Mouse (Mus musculus): ENCODE data around the gene Mybpc2. TPM values are rescaled to one million over a fixed set of nuclear protein-coding genes. Genes with fewer than 3 reads are reported as not detected.

The Mybpc2 gene
- total and polyA plus RNA-seq, 3 experiments = 2.0 to 8.3 (median 5.0) TPM

GRCm38 (mm10) chr7:44462218-44463055 is 62.0 kb downstream of the Mybpc2 start:
- H3K79me2 ChIP-seq (replicated peaks; ENCODE audit: control insufficient read depth, extremely low read depth, insufficient read depth, poor library complexity, severe bottlenecking) = no peaks in the 10 kb centered on the region
- dilution Hi-C loops (cut with MboI; ENCODE audit: extremely low pct_ligation_motif_present, extremely low pct_unique_long_range_greater_than_20kb, low sequenced_read_pairs) = no loop called here
- peaks cover 17% of the 10 kb centered on the region for H3K9me3 ChIP-seq (replicated peaks; ENCODE audit: low read length)
- H3K27me3 ChIP-seq (replicated peaks) = peaks cover 83% of the 10 kb centered on the region
- DNase-seq (ENCODE audit: extremely low read depth) = peak; percentile 24
- H3K4me1 ChIP-seq (ENCODE audit: control insufficient read depth in 1 of 2, insufficient read depth in 2 of 2) = peaks cover 4 to 7% of the 10 kb centered on the region in 2 experiments; a peak in 3 of 4 replicates
- in situ Hi-C loops (cut with MboI; ENCODE audit: low pct_ligation_motif_present, low pct_unique_long_range_greater_than_20kb, low sequenced_read_pairs) = no loop called here
- H3K9ac ChIP-seq (ENCODE audit: insufficient read depth, low read depth) = no peak overlapping the region
- TF ChIP-seq RCOR1 (conservative IDR thresholded peaks at IDR 0.05; ENCODE audit: low read depth, low read length) (no peak), PAX5 (IDR thresholded peaks at IDR 0.05; ENCODE audit: low read length) (no peak), BHLHE40 (IDR thresholded peaks at IDR 0.05; ENCODE audit: low read depth, low read length) (no peak), HCFC1 (IDR thresholded peaks at IDR 0.05; ENCODE audit: low read depth, low read length) (no peak), MEF2A (IDR thresholded peaks at IDR 0.05; ENCODE audit: borderline replicate concordance, low read depth, low read length) (no peak), ZC3H11A (IDR thresholded peaks at IDR 0.05; ENCODE audit: low read depth, low read length) (no peak), MAFK (IDR thresholded peaks at IDR 0.05; ENCODE audit: insufficient replicate concordance, low read length) (no peak), ZNF384 (IDR thresholded peaks at IDR 0.05; ENCODE audit: low read depth, low read length) (no peak), CTCF (conservative IDR thresholded peaks at IDR 0.05 in 1 of 2, IDR thresholded peaks at IDR 0.05 in 1 of 2; ENCODE audit: low read depth in 2 of 2, low read length in 2 of 2) (no peak), UBTF (IDR thresholded peaks at IDR 0.05; ENCODE audit: low read depth, low read length) (no peak), POLR2AphosphoS2 (IDR thresholded peaks at IDR 0.05; ENCODE audit: low read depth, low read length) (no peak), SIN3A (IDR thresholded peaks at IDR 0.05; ENCODE audit: low read length) (no peak), USF1 (IDR thresholded peaks at IDR 0.05; ENCODE audit: low read depth, low read length) (no peak), ZKSCAN1 (IDR thresholded peaks at IDR 0.05; ENCODE audit: borderline replicate concordance, low read depth, low read length) (no peak), ETS1 (conservative IDR thresholded peaks at IDR 0.05; ENCODE audit: low read depth, low read length) (no peak), POLR2A (IDR thresholded peaks at IDR 0.05; ENCODE audit: low read depth, low read length) (no peak), MAX (IDR thresholded peaks at IDR 0.05; ENCODE audit: low read length) (no peak)
- no peak overlapping the region for H3K27ac ChIP-seq (ENCODE audit: insufficient read depth, low read depth)
- H3K4me3 ChIP-seq (replicated peaks in 1 of 3; ENCODE audit: low read depth in 2 of 3, low read length in 2 of 3, poor library complexity in 1 of 3) = no peak overlapping the region
- no peak overlapping the region for H3K4me2 ChIP-seq (ENCODE audit: insufficient read depth, low read depth, poor library complexity, severe bottlenecking)
- no peaks in the 10 kb centered on the region for H3K36me3 ChIP-seq (replicated peaks in 1 of 2; ENCODE audit: control insufficient read depth in 1 of 2, insufficient read depth in 1 of 2, low read length in 1 of 2)

GRCm38 (mm10) chr7:44461503-44462217 is 62.8 kb downstream of the Mybpc2 start:
- Histone ChIP-seq H3K27me3 (replicated peaks) (peaks cover 91% of the 10 kb centered on the region), H3K4me3 (replicated peaks in 1 of 3; ENCODE audit: low read depth in 2 of 3, low read length in 2 of 3, poor library complexity in 1 of 3) (no peak overlapping the region), H3K79me2 (replicated peaks; ENCODE audit: control insufficient read depth, extremely low read depth, insufficient read depth, poor library complexity, severe bottlenecking) (no peaks in the 10 kb centered on the region), H3K36me3 (replicated peaks in 1 of 2; ENCODE audit: control insufficient read depth in 1 of 2, insufficient read depth in 1 of 2, low read length in 1 of 2) (no peaks in the 10 kb centered on the region), H3K4me1 (ENCODE audit: control insufficient read depth in 1 of 2, insufficient read depth in 2 of 2) (no peaks in the 10 kb centered on the region), H3K4me2 (ENCODE audit: insufficient read depth, low read depth, poor library complexity, severe bottlenecking) (no peak overlapping the region), H3K9me3 (replicated peaks; ENCODE audit: low read length) (peaks cover 17% of the 10 kb centered on the region), H3K27ac (ENCODE audit: insufficient read depth, low read depth) (no peak overlapping the region), H3K9ac (ENCODE audit: insufficient read depth, low read depth) (no peak overlapping the region)
- TF ChIP-seq MXI1 (IDR thresholded peaks at IDR 0.05; ENCODE audit: low read depth, low read length) (no peak), ZNF384 (IDR thresholded peaks at IDR 0.05; ENCODE audit: low read depth, low read length) (no peak), EP300 (IDR thresholded peaks at IDR 0.05; ENCODE audit: low read length) (no peak), TCF12 (IDR thresholded peaks at IDR 0.05; ENCODE audit: low read depth, low read length) (no peak), USF1 (IDR thresholded peaks at IDR 0.05; ENCODE audit: low read depth, low read length) (no peak), BHLHE40 (IDR thresholded peaks at IDR 0.05; ENCODE audit: low read depth, low read length) (no peak), ZMIZ1 (IDR thresholded peaks at IDR 0.05; ENCODE audit: low read depth, low read length) (no peak), NELFE (IDR thresholded peaks at IDR 0.05; ENCODE audit: low read depth, low read length) (no peak), IRF4 (IDR thresholded peaks at IDR 0.05; ENCODE audit: low read depth, low read length) (no peak), ZC3H11A (IDR thresholded peaks at IDR 0.05; ENCODE audit: low read depth, low read length) (no peak), E2F4 (IDR thresholded peaks at IDR 0.05; ENCODE audit: insufficient replicate concordance, low read depth, low read length) (no peak), ETS1 (conservative IDR thresholded peaks at IDR 0.05; ENCODE audit: low read depth, low read length) (no peak), JUND (conservative IDR thresholded peaks at IDR 0.05; ENCODE audit: low read depth, low read length) (no peak), NRF1 (IDR thresholded peaks at IDR 0.05; ENCODE audit: low read depth, low read length) (no peak), TBP (conservative IDR thresholded peaks at IDR 0.05; ENCODE audit: low read depth, low read length) (no peak), PAX5 (IDR thresholded peaks at IDR 0.05; ENCODE audit: low read length) (no peak), CHD2 (IDR thresholded peaks at IDR 0.05; ENCODE audit: low read length) (no peak), RCOR1 (conservative IDR thresholded peaks at IDR 0.05; ENCODE audit: low read depth, low read length) (no peak), UBTF (IDR thresholded peaks at IDR 0.05; ENCODE audit: low read depth, low read length) (no peak), ELF1 (IDR thresholded peaks at IDR 0.05; ENCODE audit: low read depth, low read length) (no peak)
- dilution Hi-C loops (cut with MboI; ENCODE audit: extremely low pct_ligation_motif_present, extremely low pct_unique_long_range_greater_than_20kb, low sequenced_read_pairs) = no loop called here
- in situ Hi-C loops (cut with MboI; ENCODE audit: low pct_ligation_motif_present, low pct_unique_long_range_greater_than_20kb, low sequenced_read_pairs) = no loop called here
- no peak for DNase-seq (ENCODE audit: extremely low read depth)
